Mouse (Mus musculus) stomach, embryonic 16.5 days (tissue): ENCODE data around the gene Stk17b. TPM values are rescaled to one million over a fixed set of nuclear protein-coding genes. Genes with fewer than 3 reads are reported as not detected.
"Not testable (repeated sequence)": the region's sequence is repeated elsewhere in the genome, so short reads cannot be mapped to it uniquely, and the experiment has no call there.

Experiments
- ATAC-seq: fragments of 200-750 bp; cut with Nextera tagmentation; 2 replicates; pipeline ENCODE4 v1.8.0; 2017; ENCODE audit warnings: moderate number of reproducible peaks, moderate TSS enrichment; ENCODE audit not compliant: insufficient read depth, low FRiP score
- H3K27ac ChIP-seq: fragments of 300-500 bp; sonication (generic); 2 replicates; pipeline ENCODE4 v1.5.1; 2014; ENCODE audit warnings: low read length
- H3K27me3 ChIP-seq: fragments of 300-500 bp; sonication (generic); 2 replicates; pipeline ENCODE4 v1.6.1; 2014; ENCODE audit warnings: low read length, control low read depth, mixed read lengths; ENCODE audit not compliant: control insufficient read depth, insufficient read depth
- H3K36me3 ChIP-seq: fragments of 300-500 bp; sonication (generic); 2 replicates; pipeline ENCODE4 v1.6.1; 2014; ENCODE audit warnings: low read length; ENCODE audit not compliant: control insufficient read depth, insufficient read depth
- H3K4me1 ChIP-seq: fragments of 300-500 bp; sonication (generic); 2 replicates; pipeline ENCODE4 v1.6.1; 2014; ENCODE audit warnings: low read length, control low read depth, mixed read lengths; ENCODE audit not compliant: control insufficient read depth, insufficient read depth
- H3K4me2 ChIP-seq: fragments of 300-500 bp; sonication (generic); 2 replicates; pipeline ENCODE4 v1.6.1; 2014; ENCODE audit warnings: low read depth, low read length, mixed read lengths
- H3K4me3 ChIP-seq: fragments of 300-500 bp; sonication (generic); replicated peaks from 2 replicates; pipeline ENCODE4 v1.5.1; 2014; ENCODE audit warnings: mild to moderate bottlenecking, low read length
- H3K9ac ChIP-seq: fragments of 300-500 bp; sonication (generic); 2 replicates; pipeline ENCODE4 v1.6.1; 2014; ENCODE audit warnings: low read length
- H3K9me3 ChIP-seq: fragments of 300-500 bp; sonication (generic); replicated peaks from 2 replicates; pipeline ENCODE4 v1.6.1; 2016; ENCODE audit warnings: low read length, control low read depth; ENCODE audit not compliant: control insufficient read depth
- WGBS: fragments of 180-500 bp; shearing (Covaris S2); extraction: QIAGEN DNeasy Blood & Tissue Kit; methylation state at CpG from one replicate; pipeline ENCODE4 v1.1.7; 2014; 5-methylcytosine and 5-hydroxymethylcytosine counted together
- polyA plus RNA-seq: library from polyadenylated mRNA; unstranded; fragments of >200 nt; fragmentation: Nextera tagmentation; extraction: Ambion mirVana; gene quantifications from 2 replicates; pipeline ENCODE4 v1.2.1, GENCODE M21; 2015

The Stk17b gene
- polyA plus RNA-seq, 1 experiment from 2014 or later, result 19.8 TPM

GRCm38 (mm10) chr1:53746001-53746400, 39.0 kb downstream of the Stk17b start:
- Histone ChIP-seq H3K27me3 (no peaks in the 10 kb centered on the region), H3K27ac (no peak overlapping the region), H3K4me3 (no peak overlapping the region), H3K4me2 (no peak overlapping the region), H3K4me1 (no peaks in the 10 kb centered on the region), H3K36me3 (no peaks in the 10 kb centered on the region), H3K9me3 (no peaks in the 10 kb centered on the region), H3K9ac (no peak overlapping the region)
- ATAC-seq, result no peak
- 79% methylated on average over 5 of the region's 5 CpGs for WGBS

- ATAC-seq, result no peak
- Histone ChIP-seq H3K4me1 (no peaks in the 10 kb centered on the region), H3K36me3 (no peaks in the 10 kb centered on the region), H3K4me2 (no peak overlapping the region), H3K9ac (no peak overlapping the region), H3K9me3 (no peaks in the 10 kb centered on the region), H3K27me3 (no peaks in the 10 kb centered on the region), H3K4me3 (no peak overlapping the region), H3K27ac (no peak overlapping the region)
- 75% methylated on average over 3 of the region's 3 CpGs for WGBS
Observed at GRCm38 (mm10) chr1:53741742-53742458, 43.1 kb downstream of the Stk17b start.

GRCm38 (mm10) chr1:53740777-53741336, 44.2 kb downstream of the Stk17b start:
- Histone ChIP-seq H3K9ac (no peak overlapping the region), H3K36me3 (no peaks in the 10 kb centered on the region), H3K9me3 (no peaks in the 10 kb centered on the region), H3K4me1 (no peaks in the 10 kb centered on the region), H3K4me2 (no peak overlapping the region), H3K27me3 (no peaks in the 10 kb centered on the region), H3K4me3 (no peak overlapping the region), H3K27ac (no peak overlapping the region)
- ATAC-seq, result no peak
- 88% methylated on average over 4 of the region's 4 CpGs for WGBS

- ATAC-seq, H3K27ac ChIP-seq, H3K27me3 ChIP-seq, H3K4me2 ChIP-seq, H3K9me3 ChIP-seq, H3K4me3 ChIP-seq, H3K9ac ChIP-seq, H3K4me1 ChIP-seq, H3K36me3 ChIP-seq: not testable (repeated sequence)
- WGBS, result 60% methylated on average over 3 of the region's 4 CpGs
Observed at GRCm38 (mm10) chr1:53740077-53740776, 44.8 kb downstream of the Stk17b start.

- no peak for ATAC-seq
- Histone ChIP-seq H3K4me2 (no peak overlapping the region), H3K9ac (no peak overlapping the region), H3K4me1 (no peaks in the 10 kb centered on the region), H3K27ac (no peak overlapping the region), H3K9me3 (no peaks in the 10 kb centered on the region), H3K36me3 (no peaks in the 10 kb centered on the region), H3K27me3 (no peaks in the 10 kb centered on the region), H3K4me3 (no peak overlapping the region)
- 84% methylated on average over 3 of the region's 3 CpGs for WGBS
Observed at GRCm38 (mm10) chr1:53736583-53736982, 48.4 kb downstream of the Stk17b start.

GRCm38 (mm10) chr1:53728489-53729225, 56.4 kb downstream of the Stk17b start:
- ATAC-seq, result no peak
- Histone ChIP-seq H3K4me3 (no peak overlapping the region), H3K9me3 (no peaks in the 10 kb centered on the region), H3K27ac (no peak overlapping the region), H3K36me3 (no peaks in the 10 kb centered on the region), H3K9ac (no peak overlapping the region), H3K27me3 (no peaks in the 10 kb centered on the region), H3K4me2 (no peak overlapping the region), H3K4me1 (no peaks in the 10 kb centered on the region)
- 39% methylated on average over 5 of the region's 5 CpGs for WGBS

- Histone ChIP-seq H3K36me3 (no peaks in the 10 kb centered on the region), H3K4me1 (no peaks in the 10 kb centered on the region), H3K27me3 (no peaks in the 10 kb centered on the region), H3K9ac (no peak overlapping the region), H3K27ac (no peak overlapping the region), H3K9me3 (no peaks in the 10 kb centered on the region), H3K4me3 (no peak overlapping the region), H3K4me2 (no peak overlapping the region)
- WGBS, result 94% methylated on average over 2 of the region's 2 CpGs
- ATAC-seq, result no peak
Observed at GRCm38 (mm10) chr1:53726883-53727282, 58.1 kb downstream of the Stk17b start.

GRCm38 (mm10) chr1:53721353-53721752, 63.7 kb downstream of the Stk17b start:
- Histone ChIP-seq H3K27ac (no peak overlapping the region), H3K9ac (no peak overlapping the region), H3K4me1 (no peaks in the 10 kb centered on the region), H3K27me3 (no peaks in the 10 kb centered on the region), H3K9me3 (no peaks in the 10 kb centered on the region), H3K36me3 (no peaks in the 10 kb centered on the region), H3K4me3 (no peak overlapping the region), H3K4me2 (no peak overlapping the region)
- ATAC-seq, result no peak
